Mouse (Mus musculus): ENCODE results near the gene Capn9. TPM values are rescaled to one million over a fixed set of nuclear protein-coding genes. Genes with fewer than 3 reads are reported as not detected.

The Capn9 gene
- polyA plus RNA-seq, 1 experiment from 2014 or later, result 0.14 TPM

DNA sequence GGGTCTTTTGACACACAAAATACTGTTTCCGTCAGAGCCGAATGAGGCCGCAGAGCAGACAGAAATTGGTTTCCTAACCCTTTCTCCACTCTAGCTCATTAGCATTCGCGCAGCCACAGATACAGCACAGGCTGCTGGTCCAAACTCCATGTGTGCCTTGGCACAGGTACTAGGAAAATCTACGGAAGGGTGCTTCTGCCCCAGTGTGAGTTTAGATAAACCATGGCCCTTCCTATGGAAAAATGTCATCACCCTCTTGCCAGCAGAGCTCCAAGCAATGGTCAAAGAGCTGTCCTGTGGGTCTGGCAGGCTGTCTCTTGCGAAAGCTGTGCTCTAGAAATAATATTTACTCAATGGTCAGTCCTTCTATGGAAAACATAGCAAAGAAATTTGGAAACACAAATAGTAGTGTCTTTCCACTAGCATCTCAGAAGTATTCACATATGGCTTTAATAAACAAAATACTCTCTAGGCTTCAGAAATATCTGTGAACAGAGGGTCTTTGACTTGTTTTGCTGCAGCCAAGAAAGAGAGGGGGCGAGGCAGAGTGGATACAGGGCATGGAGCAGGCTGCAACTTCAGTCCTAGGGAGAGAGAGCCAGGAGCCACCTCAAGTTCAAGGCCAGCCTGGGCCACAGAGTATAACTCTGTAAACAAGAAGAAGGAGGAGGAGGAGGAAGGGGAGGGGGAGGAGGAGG, 4.0 kb upstream of the Capn9 start:
- no peak for DNase-seq (ENCODE audit: low spot score)

DNA sequence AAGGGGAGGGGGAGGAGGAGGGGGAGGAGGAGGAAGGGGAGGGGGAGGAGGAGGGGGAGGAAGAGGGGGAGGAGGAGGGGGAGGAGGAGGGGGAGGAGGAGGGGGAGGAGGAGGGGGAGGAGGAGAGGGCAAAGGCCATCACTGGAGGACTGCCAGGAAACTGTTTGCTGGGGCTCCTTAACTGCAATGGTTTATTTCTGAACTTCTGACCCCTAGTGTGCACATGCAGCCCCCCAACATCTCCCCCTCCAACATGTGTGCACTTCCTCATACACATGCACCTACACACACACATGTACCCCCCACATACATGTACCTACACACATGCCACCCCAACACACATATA, 3.5 kb upstream of the Capn9 start:
- no peak for DNase-seq (ENCODE audit: low spot score)

DNA sequence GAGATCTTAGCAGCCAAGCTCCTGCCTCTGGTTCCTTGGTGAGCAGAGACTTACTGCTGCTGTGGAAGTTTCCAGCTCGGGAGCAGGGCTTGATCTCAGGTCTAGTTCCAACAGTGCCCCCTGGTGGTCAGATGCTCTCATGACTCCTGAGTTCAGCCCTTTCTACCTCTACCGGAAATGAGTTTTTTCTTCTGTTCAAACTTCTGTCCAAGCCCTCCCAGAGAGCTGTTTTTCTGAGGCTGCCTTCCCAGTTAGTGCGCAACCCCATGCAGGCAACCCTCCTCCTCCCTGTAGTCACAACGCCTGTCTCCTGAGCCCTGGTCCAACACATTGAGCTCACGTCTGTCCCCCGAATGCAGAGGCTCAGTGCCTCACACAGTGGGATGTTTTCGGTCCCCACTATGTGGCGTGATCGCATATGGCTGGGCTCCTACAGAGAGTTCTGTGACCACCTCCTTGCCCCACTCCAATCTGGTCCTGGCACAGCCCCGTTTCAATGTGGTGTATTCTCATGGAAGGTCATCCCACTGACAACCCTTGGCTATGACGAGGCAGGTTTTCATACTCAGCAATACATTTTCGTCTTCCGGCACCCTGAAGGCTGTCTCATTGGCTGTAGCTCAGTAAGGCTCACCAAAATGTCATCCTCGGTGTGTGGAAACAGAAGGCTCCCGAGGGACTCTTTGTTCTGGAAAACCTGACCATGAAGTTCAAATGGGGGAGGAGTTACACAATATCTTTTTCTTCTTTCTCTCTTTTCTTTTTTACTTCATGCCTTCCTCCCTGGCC, 2.2 kb upstream of the Capn9 start:
- DNase-seq (ENCODE audit: low spot score), result peak; percentile 91

DNA sequence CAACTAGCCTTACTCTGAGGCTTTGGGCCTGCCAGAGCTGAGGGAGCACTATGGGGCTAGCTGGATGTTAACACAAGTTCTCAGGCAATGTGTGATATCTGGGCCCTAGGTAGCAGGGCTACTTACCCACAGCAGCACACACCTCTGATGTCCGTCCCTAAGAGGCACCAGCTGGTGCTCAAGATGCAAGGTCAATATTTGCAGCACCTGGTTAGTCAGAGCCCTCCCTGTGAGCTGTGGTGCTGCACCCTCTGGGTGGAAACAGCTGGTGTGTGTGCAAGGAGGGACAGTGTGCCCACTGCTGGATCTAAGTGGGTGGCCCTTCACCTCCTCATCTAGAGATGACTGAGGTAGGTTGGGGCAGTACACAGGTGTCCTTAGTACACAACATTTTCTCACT, 840 bp downstream of the Capn9 start:
- DNase-seq (ENCODE audit: low spot score), result no peak

DNA sequence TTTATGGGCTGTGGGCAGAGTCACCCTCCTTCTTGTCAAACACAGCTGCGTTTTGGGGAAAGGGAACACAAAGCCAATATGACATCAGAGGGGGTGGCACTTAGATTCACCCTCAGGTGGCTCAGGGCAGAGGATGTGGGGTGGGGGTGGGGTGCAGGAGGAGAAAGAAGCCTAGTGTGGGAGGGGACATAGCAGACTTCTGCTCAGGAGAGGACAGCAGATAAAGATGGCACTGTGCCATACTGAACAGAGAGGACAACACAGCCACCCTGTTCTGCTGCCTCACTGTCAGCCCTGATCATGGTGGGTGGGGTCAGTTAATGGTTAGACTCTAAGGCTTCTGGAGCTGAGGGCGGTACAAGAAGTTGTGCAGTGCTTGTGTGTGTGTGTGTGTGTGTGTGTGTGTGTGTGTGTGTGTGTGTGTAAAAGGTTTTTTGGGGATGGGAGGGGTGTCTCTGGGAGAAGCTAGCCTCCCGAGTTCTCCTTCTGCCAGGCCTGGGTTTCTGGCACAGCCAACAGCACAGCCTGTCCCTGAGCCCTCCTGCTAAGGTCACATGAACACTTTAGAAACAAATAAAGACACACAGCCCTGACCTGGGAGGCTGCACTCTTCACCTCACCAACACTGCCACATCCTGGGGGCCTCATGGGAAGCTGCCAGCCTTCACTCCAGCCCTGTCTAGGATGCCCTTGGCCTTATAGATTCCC, 10.0 kb downstream of the Capn9 start:
- DNase-seq (ENCODE audit: low spot score), result peak; percentile 86

DNA sequence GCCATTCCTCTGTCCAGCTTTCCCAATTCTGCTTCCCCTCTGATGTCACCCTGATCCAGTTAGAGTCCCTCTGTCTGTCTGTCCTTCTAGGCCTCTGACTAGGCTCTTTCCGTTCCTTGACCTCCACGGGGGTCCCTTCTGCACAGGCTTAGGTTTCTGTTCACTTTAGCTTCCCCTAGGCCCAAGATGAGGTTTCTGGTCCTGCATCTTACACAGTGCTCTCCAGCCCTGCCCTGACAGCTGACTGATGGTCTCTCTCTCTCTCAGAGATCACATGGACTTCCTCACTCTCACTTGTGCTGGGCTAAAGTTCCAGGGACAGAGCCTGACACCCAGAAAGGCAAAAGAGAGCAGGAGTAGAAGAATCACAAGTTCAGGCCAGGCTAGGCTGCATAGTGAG, 10.6 kb downstream of the Capn9 start:
- DNase-seq (ENCODE audit: low spot score), result no peak

DNA sequence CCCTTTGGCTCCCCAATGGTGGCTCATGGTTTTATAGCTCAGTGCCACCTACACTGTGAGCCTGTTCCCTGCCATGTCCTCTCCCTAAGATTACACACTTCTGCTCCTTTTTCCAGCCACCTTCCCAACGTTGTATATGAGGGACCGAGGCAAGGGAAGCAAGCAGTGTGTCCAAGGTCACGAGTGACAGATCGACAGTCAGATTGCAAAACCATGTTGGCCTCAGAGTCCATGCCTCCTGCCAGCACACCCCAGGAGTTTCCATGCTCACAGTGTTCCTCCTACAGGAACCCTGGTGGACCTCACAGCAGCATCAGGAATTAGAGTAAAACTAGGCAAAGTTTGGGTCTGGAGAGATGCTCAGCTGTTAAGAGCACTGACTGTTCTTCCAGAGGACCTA, 13.5 kb downstream of the Capn9 start:
- DNase-seq (ENCODE audit: low spot score), result no peak

DNA sequence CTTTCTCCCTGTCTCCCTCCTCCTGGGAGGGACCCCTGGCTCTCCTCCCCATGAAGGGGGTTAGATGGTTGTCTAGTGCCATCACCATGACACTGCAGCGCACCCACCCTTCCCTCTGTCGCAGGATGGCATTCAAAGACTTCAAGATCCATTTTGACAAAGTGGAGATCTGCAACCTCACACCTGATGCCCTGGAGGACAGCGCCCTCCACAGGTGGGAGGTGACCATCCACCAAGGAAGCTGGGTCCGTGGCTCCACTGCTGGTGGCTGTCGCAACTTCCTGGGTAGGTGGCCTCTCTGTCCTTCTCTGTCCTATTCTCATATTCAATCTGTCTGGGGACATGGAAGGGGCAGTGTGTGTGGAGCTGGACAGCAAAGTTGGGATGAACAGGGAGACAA, 28.2 kb downstream of the Capn9 start:
- DNase-seq (ENCODE audit: low spot score), result peak; percentile 31

DNA sequence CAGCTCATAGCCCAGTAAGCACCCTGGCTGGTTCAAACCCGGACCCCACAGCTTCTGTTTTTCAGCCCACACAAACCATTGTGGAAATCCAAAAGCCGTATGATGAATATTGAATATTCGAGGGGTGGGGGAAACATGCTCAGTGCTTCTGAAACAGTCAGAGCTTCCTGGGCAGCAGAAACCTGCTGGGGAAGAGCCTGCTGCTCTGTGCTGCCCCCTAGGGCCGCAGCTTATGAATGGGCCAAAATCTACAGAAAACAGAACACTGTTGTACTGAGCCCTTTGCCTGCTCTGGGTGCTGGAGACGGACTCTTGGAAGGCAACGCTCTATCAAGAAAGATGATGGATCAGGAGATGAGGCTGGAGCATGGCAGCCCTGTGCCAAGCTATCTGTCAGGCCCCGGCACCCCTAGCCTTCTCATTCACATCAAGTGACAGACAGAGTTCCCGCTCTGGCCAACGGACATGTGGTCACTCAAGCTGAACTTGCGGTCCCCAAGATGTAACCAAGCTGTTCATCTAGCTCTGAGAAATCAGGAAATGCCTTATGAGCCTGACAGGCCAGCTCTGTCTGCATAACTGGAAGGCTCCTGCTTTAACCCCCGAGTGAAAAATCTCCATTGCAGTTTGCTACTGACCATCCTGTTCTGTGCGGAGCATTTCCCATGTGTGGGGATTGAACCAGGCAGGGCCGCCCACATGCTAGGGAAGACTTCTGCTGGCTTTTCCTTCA, 32.5 kb downstream of the Capn9 start:
- peak; percentile 34 for DNase-seq (ENCODE audit: low spot score)

DNA sequence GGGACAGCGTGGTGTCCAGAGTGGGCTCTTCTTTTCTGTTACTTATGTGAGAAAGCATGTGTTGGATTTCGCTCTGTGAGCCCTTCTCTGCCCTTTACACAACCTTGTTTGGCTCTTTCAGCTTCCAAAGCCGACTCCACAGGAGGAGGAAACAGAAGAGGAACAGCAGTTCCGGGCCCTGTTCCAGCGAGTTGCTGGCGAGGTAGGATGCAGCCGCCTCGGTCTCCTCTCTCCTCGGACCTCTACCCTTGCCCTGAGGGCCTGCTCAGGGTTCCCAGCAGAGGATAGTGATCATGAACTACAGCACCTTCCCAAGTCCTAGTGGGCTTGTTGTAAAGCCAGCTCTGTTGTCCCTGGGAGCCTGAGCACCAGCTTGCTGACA, 33.1 kb downstream of the Capn9 start:
- DNase-seq (ENCODE audit: low spot score), result no peak

DNA sequence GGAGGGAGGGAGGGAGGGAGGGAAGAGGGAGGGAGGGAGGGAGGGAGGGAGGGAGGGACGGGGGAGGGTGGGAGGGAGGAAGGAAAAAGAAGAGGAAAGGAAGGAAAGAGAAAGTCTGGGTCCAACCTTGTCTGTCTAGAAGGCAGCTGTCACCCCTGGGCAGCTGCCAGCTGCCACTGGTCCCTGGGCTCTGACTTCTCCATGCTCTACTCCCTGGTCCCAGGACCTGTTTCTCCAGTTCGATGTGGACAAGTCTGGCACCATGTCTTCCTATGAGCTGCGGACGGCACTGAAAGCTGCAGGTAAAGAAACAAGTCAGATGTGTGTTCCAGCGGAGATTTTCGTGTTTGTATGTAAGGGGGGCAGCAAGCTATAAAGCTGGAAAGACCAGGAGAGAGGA, 38.4 kb downstream of the Capn9 start:
- no peak for DNase-seq (ENCODE audit: low spot score)

DNA sequence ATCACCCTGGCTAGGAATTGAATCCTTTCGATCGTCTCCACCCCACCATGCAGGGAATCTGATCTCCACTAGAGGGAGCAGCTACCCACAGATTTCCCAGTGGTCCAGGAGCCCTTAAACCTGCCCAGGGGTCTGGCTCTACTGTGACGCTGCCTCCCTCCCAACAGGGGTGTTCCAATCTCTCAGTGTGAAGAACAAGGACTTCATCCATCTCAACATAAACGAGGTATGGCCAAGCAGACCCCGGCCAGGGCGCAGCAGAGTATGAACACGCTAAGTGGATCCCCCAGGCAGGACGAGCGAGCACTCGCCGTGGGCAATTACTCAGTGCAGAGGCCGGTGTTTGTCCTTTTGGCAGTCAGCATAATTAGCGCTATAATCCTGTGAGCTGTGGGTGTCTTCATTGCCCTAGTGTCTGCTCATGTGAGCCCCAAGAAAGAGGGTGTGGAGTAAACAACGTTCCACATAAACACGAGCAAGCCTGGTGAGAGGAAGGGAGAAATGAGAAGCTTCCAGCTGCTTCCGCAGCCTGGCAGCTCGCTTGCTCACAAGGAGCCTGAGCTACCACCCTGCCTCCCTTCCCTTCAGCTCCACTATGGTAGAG, 41.5 kb downstream of the Capn9 start:
- DNase-seq (ENCODE audit: low spot score), result peak; percentile 62

DNA sequence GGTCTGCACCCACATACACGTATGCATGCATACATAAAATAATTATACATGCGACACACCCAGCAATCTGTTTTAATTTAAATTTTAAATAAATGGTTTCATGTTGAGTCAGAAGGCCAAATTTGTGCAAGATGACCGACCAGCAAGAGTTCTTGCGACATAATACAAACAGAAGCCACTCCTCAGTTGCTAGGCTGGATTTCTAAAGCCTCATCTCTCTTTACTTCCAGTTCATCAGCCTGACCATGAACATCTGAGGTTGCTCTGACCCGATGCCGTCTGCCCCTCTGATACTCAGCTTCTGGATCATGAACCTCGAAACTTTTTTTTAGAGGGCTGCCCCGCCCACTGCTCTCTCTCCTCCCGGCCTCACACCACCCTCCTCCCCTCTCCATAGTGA, 42.3 kb downstream of the Capn9 start:
- no peak for DNase-seq (ENCODE audit: low spot score)

DNA sequence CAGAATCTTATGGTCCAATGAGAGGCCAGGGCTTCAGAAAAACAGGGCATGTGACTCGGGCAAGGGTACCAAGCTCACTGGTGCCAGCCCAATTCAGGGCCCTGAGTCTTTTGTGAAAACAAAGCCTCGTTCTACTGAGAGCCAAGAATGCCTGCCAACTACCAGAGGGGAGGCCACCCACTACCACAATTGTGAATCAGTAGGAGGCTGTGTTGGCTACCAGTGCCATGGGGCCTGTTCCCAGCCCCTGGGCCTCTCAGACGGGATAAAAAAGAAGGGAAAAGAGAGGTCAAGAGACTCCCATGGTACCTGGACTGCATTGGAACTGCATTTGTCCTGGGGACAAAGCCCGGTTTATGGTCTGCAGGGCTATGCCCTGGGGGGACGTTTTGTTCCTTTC, 45.3 kb downstream of the Capn9 start:
- no peak for DNase-seq (ENCODE audit: low spot score)

DNA sequence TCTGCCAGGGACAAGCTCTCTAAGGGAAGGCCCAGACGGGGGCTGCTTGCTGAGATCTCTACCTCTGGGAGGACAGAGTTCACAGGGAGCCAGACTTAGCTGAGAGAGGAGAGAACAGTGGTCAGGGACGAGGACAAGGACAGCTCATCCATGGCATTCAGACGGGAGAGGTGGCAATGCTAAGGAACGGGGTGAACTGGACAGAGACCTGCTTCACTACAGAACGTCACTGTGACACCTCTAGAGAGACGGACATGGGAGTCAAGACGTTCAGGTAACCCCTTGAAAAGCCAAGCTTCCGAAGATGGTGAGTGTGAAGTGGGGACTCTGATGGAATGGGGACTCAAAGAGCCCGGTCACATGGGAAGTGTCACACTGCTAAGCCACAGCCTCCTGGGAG, 50.3 kb downstream of the Capn9 start:
- no peak for DNase-seq (ENCODE audit: low spot score)

DNA sequence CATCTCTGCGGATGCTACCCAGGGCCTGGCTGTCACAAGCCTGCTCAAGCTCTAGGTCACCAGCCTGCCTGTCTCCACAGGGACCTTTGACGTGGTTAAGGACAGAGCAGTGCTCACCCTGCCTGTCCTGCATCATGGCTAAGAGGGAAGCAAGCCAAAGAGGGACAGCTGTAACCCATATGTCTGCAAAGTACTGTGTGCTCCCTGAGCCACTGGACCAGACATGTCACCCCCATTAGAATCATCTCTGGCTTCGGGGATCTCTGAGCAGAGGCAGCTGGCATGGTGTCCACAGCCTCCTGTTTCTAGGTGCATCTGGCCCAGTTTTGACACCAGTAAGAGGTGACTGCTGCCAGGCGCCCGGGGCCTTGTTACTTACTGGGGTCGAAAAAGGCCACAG, 54.6 kb downstream of the Capn9 start:
- DNase-seq (ENCODE audit: low spot score), result no peak

DNA sequence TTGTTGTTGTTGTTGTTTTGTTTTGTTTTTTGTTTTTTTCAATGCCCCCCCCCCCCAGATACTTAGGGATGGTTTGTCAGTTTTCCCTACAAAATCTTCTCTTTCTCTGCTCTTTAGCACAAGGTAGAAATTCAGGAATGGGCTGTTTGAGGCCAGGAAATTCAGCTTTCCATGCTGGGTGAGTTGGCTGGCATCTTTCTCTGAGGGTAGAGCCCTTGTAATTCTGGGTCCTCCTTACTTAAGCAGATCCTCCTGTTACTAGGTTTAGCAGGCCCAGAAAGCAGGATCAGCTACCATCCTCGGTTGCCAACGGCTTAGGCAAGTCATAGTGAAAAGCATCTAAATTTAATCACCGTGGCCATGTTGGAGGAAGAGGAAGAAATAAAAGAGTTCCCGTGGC, 55.0 kb downstream of the Capn9 start:
- no peak for DNase-seq (ENCODE audit: low spot score)

DNA sequence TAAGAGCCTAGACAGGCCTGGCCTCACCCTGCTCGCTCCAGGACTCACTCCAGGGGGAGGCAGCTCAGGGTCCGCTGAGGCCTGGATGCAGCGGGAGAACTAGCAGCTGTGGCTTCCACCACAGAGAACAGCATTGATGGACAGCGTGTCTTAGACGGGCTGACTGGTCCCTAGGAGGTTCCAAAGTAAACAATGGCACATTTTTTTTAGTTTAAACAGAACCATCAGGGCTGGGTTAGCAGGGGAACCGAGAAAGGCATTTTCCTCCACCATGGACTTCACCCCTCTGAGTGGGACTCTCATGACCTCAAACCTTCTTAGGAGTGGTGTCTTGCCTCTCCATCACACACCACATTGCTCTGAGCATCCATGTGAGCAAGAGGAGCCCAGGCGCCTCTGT, 56.1 kb downstream of the Capn9 start:
- no peak for DNase-seq (ENCODE audit: low spot score)

DNA sequence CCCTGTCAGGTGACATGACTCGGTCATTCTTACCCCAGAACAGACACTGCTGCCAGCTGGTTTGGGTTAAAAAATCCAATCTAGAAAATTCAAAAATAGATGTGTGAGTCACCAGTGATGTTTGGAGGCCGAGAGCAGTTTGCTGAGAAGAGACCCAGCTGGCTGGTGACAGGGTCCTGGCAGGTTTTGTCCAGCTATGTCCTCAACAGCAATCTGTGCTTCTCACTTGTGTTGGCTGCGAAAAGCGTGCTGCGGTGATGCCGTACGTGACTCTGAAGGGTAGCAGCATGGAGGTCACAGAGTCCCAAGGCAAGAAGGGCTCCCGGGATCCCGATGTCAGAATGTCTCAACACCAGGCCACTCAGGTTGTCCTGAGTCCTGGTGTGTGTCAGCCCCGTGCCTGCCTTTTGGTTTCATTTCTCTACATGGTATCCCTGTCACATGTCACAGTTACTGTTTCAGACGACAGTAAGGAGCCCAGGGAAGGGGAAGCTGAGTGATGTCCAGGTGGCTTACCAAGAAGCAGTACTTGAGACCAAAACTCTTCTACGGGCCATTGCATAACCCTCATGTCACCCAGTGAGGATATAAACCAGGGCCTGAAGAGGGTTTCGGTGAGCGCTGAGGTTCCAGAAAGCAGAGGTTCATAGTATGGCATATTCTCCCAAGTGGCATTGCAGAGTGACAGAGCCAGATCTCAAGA, 57.2 kb downstream of the Capn9 start:
- no peak for DNase-seq (ENCODE audit: low spot score)

DNA sequence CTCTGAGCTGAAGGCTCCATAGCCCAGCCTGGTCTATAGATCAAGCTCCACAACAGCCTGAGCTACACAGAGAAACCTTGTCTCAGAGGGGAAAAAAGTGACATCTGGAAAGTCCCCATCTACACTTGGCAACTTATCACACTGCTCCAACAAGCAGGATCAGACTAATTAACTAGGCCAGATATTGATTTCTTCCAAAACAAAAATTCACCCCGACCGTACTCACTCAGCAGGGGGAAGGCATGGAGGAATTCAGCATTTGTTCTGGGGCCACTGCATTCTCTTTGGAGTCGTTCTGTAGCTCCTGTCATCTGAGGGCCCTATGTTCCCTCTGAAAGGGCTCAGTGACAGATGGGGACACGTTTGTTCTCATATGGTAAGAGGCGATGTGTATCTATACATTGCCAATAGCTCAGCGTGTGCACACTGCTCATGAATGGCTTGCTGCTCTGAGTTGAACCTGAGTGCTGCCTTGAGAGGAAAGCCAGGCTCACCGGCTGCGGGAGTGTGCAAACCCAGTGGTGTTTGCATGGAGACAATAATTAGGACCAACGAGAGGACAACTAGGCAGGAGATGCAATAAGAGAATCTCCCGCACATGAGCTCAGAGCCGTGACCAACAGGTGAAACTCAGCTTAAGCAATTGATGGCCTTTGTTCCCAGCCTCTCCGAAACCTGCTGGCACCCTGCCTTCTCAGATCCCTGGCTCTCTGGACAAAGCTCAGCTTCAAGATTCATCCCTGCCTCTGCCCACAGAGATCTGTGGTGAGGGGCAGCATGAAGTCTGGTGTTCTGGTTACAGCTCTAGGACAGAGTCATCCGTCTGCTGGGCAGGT, 58.7 kb downstream of the Capn9 start:
- no peak for DNase-seq (ENCODE audit: low spot score)
